Mouse (Mus musculus) stomach, postnatal 0 days (tissue): Measurements from ENCODE around the gene Rdh19.

Experiments
- CTCF ChIP-seq: IDR thresholded peaks from 2 replicates; pipeline ENCODE4 v1.5.1; 2016; ENCODE audit warnings: antibody characterized with exemption, low read depth, mild to moderate bottlenecking, moderate library complexity
- EP300 ChIP-seq: optimal IDR thresholded peaks from 2 replicates; pipeline ENCODE3; 2016; ENCODE audit warnings: antibody characterized with exemption

DNA sequence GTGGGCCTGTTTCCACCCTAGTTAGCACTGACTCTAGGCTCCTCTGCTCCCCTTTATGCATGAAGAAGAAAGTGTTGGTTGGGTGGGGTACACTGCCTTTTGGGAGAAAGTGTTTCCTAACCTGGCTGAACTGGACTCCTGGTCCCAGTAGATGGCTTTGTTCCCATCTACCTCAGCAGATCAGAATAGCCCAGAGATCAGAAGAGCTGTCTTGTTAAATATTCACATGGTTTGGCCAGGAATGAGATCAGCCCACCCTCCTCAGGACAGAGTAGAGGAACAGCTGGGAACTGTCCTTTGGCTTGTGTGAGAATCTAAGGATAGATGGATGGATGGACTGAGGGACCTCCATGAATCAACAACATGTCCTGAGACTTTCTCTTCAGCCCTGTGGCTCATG is 33.8 kb upstream of the Rdh19 start:
- TF ChIP-seq CTCF (no peak), EP300 (no peak)
